Mouse (Mus musculus): ENCODE data around the gene P4hb. TPM values are rescaled to one million over a fixed set of nuclear protein-coding genes. Genes with fewer than 3 reads are reported as not detected.
A peak's percentile ranks its signal among the peaks of the same experiment; 100 is the strongest.
"Not testable (repeated sequence)": the region's sequence is repeated elsewhere in the genome, so short reads cannot be mapped to it uniquely, and the experiment has no call there.

Gene P4hb
- total RNA-seq, 2 experiments from 2014 or later = 188 to 221 TPM

DNA sequence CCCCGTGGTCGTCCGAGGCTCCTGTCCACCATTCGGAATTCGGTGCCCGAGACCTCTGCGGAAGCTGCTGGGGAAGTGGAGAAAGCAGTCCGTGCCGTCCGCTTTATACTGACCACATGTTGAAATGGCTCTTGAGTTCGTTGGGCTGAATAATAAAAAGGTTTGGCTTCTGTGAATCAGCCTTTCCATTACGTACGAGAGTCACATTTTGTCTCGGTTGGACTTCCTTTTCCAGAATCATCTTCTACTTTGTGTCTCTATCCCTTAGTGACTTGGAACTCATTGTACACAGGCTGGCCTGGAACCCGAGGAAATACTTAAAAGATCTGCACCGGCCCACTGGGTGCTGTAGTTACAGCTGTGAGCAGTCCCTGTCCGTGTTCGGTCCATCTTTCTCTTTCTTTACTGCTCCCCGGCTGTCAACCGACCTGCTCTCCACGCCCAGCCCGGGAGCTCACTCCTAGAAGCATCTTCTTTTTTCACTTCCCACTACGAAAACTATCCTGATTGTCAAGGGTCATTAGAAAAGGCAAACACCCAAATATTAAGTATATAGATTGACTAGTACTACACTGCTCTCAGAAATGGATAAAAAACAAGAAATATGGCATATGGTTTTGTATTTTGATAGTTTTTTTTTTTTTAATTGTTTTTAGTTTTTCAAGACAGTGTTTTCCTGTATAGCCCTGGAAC lies 678 bp upstream of the P4hb start:
- no peak for DNase-seq (ENCODE audit: low spot score)

DNA sequence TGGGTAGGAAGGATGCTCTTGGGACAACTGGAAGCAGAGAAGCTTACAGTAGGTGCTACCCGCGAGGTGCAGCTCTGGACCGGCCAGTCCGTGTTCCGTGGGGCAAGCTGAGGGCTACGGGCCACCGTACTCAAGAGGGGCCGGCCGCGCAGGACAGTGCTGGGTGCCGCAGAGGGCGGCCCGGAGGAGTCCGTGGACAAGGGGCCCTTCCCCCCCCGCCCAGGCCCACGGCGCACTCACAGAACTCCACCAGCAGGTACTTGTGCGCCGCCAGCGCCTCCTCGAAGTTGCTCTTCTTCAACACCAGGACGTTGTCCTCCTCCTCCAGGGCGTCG lies 669 bp downstream of the P4hb start:
- DNase-seq (ENCODE audit: low spot score) = no peak

DNA sequence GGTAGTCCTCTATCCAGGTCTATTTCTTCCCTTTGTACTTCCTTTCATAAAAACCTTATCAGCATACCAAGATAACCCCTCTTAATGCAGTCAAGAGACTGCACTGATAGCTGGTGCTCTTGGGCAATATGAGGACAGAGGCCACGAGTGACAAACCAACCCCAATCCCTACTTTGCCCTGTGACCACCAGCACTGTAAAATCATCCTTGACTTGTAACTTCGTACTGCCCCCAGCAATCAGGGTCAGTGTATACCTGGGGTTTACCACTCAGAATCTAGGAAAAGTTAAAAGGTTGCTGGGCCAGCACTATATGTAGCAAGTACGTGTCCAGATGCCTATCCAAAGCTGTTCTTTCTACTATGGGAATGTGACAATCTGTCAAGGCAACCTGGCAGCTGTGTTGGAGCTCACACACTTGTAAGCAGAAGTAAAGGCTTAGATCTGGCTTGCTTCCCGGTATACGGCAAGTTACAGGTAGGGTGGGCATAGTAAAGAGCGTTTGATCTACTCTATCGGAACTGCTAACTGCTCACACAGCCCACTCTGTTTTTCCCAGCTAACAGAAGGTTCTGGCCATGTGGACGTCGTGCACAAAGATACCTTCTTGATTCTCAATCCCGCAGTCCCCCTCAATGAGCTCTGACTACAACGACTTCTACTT lies 1.2 kb downstream of the P4hb start:
- no peak for DNase-seq (ENCODE audit: low spot score)

DNA sequence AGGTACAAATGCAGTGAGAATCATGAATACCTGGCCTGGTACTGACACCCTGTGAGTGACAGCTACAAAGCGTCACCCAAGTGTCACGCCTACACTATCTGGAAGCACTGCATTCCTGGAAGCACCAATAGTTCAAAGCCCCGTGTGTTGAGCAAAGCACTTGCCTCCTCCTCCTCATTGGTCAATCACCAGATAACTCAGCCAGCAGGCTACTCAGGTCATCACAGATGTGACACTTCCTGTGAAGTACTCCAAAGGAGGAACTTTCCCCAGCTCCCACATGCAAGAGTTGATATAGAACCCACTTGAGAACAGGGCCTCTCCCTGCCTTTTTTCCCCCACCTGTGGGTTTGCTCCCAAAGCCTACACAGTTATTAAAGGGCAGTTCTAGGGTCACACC lies 1.9 kb downstream of the P4hb start:
- no peak for DNase-seq (ENCODE audit: low spot score)

DNA sequence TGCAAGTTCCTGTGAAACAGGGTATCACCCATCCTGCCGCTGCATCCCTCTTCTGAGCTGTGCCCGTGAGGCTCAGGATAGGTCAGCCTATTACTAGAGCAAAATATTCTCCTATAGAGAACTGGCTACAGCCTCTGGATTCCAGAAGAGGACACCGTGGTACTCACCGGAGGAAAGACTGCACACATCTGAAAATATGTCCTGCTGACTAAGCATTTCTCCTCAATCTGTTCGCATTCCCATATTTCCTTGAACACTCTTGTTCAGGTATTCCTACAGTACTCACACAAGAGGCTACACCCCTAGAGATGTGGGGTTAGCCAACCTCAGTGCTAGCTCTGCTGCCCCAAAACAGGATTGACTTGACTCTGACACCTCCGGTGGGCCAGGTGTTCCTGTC lies 4.7 kb downstream of the P4hb start:
- no peak for DNase-seq (ENCODE audit: low spot score)

DNA sequence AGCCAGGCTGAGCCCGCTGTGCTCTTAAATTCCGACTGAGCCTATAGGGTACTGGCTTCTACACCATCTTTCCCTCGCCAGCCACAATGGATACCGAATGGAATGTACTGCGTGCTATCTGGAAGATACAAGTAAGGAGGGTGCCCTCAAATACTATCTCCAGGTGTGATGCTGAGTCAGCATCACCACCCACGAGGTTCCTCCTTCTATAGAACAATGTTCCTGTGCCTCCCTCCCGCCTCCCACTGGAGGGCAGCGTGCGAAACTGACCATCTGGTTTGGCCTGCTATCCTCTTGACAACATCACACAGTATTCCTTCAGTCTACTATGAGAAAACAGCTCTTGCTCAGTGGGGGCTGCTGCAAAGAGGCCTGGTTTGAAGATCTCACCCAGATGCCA lies 7.9 kb downstream of the P4hb start:
- no peak for DNase-seq (ENCODE audit: low spot score)

DNA sequence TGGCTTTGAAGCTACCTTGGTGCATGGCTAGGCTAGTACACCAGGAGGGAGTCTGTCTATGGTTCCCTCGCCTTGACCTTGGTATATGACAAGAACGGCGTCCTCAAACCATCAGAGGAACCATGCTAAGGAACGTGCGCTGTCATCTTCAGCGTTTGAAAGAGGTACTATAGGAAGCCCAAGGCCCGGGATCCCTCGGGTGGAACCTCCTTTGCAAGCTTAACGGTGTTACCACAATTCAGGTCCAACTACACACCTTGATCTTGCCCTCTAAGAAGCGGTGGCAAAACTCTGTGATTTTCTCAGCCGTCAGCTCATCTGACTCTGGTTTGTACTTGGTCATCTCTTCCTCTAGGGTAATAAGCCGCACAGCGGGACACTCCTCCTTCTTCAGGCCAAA lies 10.1 kb downstream of the P4hb start:
- no peak for DNase-seq (ENCODE audit: low spot score)

DNA sequence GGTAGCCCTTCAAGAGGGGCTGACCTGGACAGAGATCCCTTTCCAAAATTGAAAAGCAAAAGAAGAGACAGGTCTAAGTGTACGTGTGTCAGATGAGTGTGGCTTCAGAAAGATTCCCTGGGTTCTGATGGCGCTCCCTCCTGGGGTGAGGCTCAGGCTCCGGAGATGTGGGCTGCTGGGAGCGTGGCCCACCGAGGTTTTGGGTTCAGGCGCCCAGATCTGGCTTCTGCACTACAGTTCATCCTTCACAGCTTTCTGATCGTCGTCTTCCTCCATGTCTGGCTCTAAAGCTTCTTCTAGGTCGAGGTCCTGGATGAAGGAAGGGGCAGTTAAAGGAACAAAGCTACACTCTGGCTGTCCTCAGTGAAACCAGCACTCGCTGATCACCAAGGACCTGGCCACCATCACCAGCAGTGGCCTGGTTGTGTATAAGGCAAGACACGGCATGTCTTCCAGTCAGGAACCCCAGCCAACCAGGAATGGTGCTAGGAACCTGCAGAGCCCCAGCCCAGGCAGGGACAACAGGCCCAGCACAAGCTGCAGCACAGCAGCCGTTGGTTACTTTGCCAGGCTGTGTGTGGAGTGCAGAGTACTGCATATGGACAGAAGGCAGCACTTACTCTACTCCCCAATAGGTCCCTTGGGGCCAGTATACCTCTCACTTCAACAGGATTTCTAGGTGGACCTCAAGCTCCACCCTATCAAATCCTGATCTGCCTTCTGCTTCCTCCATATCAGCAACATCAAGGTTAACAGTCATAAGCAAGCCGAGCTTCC lies 11.9 kb downstream of the P4hb start:
- no peak for DNase-seq (ENCODE audit: low spot score)

DNA sequence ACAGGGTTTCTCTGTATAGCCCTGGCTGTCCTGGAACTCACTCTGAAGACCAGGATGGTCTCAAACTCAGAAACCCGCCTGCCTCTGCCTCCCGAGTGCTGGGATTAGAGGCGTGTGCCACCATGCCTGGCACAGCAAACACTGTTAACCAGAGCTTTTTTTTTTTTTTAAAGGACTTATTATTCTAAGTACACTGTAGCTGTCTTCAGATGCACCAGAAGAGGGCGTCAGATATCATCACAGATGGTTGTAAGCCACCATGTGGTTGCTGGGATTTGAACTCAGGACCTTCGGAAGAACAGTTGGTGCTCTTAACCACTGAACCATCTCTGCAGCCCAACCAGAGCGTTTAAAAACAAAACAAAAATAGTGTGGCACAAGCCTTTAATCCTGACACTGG lies 14.2 kb downstream of the P4hb start:
- DNase-seq (ENCODE audit: low spot score) = not testable (repeated sequence)

DNA sequence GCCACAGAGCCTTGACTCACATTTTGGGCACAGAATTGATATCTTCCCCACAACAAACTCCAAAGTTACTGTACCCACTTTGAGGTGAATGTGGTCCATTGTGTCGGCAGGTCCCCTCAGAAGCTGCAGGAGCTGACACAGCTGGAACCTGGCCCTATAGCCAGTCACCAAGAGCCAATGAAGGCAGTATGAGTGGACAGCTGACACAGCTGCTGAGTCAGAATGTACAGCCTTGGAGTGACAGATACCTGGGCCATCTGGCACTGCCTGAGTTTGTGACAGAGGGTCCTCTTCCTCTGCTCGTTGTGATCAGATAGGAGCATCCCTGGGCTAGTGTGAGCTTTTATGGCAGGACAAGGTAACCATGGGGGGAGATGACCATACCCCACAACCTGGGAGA lies 17.8 kb downstream of the P4hb start:
- DNase-seq (ENCODE audit: low spot score) = peak; percentile 34

DNA sequence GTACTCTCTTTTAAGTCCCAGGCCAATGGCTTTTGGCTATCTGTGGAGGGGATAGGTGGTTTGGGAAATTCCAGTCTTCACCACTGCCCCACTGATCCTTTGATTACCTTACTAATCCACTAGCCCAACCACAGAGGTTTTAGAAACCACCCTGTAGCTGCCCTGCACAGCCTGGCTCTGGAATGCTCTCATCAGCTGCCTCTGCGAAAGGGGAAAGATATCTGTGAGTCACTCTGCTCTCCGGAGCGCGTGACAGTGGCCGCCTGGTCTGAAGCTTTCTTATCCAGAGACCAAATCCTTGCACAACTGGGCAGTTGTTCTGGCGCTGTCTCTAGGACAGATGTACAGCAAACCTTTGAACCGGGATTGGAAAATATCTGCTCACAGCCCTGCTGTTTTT lies 18.2 kb downstream of the P4hb start:
- peak; percentile 55 for DNase-seq (ENCODE audit: low spot score)

DNA sequence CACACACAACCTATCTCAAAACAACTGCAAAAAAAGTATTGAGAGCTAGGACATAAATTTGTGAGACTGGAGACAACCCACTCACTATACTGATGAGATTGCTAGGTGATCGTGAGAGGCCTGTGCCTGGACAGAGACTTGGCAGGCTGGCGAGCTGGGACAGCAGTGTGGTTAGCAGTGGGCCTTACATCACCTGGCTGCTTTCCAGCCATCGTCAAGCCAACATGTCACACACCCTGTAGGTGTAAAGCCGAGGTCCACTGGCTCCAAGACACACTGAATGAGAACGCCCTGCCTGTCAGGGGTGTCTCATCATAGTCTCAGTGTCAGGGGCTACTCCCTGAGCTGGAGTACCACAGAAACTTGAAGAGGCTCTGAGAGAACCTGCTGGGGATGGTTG lies 20.3 kb downstream of the P4hb start:
- no peak for DNase-seq (ENCODE audit: low spot score)

DNA sequence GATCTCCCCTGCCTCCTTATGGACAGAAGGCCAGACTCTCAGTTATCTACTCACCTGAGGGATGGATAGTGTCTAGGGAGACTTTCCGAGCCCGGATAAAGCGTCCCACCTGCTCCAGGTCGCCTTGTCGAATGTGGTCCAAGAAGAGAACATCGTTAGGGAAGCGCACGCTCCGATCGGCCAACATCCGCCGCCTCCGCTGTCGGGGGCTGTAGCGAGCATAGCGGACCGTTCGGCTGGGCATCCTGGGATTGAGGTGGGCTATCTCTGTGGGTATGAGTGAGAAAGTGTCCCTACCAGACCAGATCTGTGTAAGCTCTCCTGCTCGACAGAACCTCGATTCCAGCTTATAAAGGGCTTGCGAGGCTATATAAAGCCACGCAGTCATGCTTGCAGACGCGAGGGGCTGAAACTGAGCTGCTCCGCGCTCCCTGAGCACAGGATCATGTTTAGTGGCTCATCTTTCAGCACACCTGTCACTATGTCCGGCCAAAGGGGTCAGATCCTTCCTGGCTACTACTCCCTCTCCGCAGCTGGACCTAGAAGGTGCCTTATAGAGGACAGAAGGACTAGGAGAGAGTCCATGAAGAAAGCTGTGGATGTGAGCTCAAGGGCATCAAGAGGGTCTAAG lies 22.1 kb downstream of the P4hb start, which contains the start of gene Ppp1r27:
TSS of gene Ppp1r27 (minus strand) at position 323 of the 631 bp plus-strand sequence.
- DNase-seq (ENCODE audit: low spot score) = peak; percentile 85

DNA sequence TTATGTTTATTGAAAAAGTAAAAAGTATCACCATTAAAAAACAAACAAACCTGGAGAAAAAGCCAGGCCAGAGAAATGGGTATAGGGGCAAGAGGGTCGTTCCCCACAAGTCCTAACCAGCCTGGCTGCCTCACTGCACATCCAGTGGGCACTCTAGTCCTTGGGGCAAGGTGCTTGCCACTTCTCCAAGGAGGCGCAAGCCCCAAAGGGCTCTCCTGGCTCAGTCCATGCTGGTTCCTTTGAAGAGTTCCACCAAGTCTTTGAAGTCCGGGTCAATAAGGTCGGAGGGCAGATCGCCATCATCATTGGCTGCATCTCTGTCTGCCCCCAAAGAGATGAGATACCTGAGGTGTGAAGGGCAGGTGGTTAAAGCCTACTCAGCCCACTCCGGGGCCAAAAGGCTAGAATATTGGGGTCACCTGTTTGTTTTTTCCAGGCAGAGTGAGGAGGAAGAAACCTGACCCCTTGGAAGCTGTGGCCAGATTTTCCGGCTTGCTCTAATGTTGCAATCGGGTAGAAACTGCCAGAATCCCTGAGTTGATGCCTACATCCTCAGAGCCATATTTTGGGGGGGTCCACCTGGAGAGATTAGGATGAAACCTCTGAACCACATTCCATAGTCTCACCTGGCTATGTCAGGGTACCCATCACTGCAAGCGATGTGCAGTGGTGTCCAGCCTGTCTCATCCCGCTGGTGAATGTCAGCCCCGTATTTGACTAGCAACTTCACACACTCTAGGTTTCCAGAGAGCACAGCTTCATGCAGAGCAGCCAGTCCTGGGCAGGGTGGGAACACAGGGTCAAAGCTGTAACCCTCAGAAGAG lies 22.9 kb downstream of the P4hb start:
- DNase-seq (ENCODE audit: low spot score) = peak; percentile 64

DNA sequence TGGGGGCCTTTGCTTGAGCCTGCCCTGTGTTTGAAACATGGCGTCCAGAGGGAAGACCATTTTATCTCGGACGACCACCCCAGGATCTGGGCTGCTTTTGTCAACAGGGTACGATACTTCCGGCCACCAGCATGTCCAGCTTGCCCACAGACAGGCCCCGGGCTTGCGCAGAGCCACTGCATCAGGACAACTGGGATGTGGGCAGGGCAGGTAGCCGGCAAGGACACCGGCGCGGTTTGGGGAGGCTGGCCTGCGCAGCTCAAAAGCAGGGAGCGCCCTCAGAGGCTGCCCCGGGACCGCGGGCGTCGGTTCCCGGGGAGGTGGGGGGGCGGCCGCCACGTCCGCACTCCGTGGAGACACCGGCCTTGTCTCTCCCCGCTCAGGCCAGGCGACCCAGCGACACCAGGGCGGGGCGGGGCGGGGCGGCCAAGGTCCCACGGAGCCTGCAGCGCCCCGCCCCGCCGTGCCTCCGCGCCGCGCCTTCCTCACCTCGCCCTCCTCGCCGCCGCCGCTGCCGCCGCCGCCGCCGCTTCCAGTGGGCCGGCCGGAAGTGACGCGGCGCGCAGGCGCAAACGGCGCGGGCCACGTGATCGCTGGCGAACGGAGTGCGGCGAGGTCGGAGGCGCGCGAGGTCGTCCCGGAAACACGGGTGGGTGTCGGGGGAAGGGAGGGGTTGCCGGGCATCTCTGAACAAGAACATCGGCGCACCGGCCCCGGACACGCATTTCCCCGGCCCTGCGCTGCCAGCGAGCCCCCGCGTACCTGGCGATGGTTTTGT lies 23.7 kb downstream of the P4hb start, which contains the start of gene Mcrip1:
TSS of gene Mcrip1 (minus strand) at position 560 of the 778 bp plus-strand sequence.
- DNase-seq (ENCODE audit: low spot score) = peak; percentile 94

DNA sequence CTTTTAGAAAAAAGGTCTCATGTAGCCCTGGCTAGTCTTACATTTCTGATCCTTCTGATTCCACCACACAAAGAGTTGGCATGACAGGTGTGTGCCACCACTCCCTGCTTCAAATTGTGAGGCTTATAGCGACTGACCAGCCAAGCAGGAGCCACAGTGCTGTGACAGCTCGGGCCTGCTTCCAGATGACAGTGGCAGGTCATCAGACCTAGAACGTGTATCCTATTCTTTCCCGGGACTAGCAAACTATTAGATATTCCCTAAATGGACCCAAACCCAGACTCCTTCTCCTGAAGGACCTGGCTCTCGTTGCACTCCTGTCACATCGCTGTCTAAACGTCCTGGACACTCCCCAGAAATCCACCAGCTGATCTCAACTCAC lies 24.3 kb downstream of the P4hb start:
- DNase-seq (ENCODE audit: low spot score) = peak; percentile 20

DNA sequence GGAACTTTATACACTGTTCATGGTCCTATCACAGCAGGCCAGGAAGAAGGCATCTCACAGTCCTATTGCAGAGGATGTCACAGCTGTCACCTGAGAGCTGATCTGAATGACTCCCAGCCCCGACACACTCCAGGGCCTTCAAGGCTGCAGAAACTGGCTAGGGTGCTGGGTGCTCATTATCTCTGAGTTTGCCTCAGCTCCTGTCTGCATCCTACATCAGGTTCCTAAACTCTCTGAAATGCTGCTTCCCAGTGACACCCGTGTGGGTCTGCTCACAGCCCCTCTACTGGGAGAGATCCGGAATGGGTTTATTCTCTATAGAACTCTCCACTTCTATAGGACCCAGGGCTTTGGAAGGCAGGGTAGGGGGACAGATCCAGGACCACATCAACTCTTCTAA lies 24.8 kb downstream of the P4hb start:
- no peak for DNase-seq (ENCODE audit: low spot score)

DNA sequence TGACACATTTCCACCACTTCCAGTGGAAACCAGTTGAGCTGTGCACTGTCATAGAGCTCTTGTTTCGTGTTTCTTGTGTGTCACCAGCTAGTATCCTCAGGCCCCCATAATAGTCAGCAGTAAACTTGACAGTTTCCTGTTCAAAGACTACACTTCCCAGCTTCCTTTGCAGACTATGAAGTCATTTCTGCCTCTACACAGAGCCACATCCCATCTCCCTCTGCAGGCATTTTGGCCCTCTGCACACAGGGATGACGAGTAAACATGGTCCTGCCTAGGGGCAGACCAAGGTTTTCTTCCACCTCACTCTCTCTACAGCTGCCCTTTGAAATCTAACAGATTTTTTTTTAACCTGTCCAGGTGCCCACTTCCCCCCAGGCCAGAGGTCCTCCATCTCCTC lies 25.6 kb downstream of the P4hb start:
- DNase-seq (ENCODE audit: low spot score) = peak; percentile 25

DNA sequence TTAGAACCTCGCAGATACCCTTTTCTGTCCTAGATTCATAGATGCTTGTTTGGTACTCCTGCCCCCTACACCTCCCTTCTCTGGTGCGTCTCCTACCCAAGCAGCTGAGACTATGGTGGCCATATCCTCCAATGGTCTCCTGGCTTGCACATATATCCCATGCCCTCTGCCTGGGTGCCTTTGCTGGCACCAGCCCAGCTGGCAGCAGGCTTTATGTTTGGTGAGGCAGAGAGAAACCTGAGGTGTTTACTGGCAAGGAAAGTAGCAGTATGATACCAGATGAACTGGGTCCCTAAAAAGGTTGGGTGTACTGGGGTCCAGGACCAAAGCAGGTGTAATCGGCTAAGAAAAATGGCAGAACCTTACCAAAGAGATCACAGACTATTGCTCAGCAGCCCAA lies 27.1 kb downstream of the P4hb start:
- DNase-seq (ENCODE audit: low spot score) = peak; percentile 48

DNA sequence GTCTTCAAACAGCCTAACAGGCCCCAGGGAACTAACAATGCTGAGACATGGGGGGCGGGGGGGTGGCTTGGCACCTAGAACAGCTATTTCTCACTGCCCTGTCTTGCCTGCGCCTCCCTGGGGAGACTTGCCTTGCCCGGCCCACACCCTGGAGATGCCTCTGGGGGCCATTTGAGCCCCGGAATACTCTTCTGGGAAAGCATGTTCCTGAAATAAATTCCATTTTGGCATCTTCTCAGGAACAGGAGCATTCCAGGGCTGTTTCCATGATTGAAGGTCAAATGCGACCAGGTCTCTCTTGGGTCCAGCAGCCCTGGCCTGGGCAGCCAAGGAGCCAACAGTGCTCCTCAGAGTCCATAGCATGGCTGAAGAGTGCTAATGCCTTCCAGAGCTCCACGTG lies 30.7 kb downstream of the P4hb start:
- peak; percentile 28 for DNase-seq (ENCODE audit: low spot score)

Data from gastrocnemius, adult 18-20 months (tissue).